Mouse (Mus musculus): ENCODE data around the gene Wrap73. TPM values are rescaled to one million over a fixed set of nuclear protein-coding genes. Genes with fewer than 3 reads are reported as not detected.

The Wrap73 gene
- polyA plus RNA-seq, 1 experiment from 2014 or later, result 23.1 TPM

GRCm38 (mm10) chr4:154106497-154107061 is 35.6 kb upstream of the Wrap73 start:
- Histone ChIP-seq H3K36me3 (ENCODE audit: control insufficient read depth, insufficient read depth, low read length) (no peaks in the 10 kb centered on the region), H3K9me3 (ENCODE audit: control insufficient read depth, low read length) (no peaks in the 10 kb centered on the region), H3K4me3 (ENCODE audit: control insufficient read depth in 1 of 2, insufficient read depth in 1 of 2, low read depth in 1 of 2, low read length in 2 of 2) (no peak overlapping the region), H3K4me1 (ENCODE audit: control insufficient read depth in 2 of 2, insufficient read depth in 2 of 2, low read length in 2 of 2) (no peaks in the 10 kb centered on the region; a peak in 1 of 4 replicates), H3K27ac (replicated peaks in 1 of 2; ENCODE audit: control insufficient read depth in 1 of 2, insufficient read depth in 1 of 2, low read depth in 2 of 2, low read length in 2 of 2) (no peak overlapping the region), H3K27me3 (ENCODE audit: control insufficient read depth, insufficient read depth, low read length) (peaks cover 53% of the 10 kb centered on the region), H3K4me2 (ENCODE audit: low read length) (no peak overlapping the region), H3K9ac (ENCODE audit: low read length) (no peak overlapping the region)
- WGBS, result 68% methylated on average over 13 of the region's 13 CpGs
- no peak for ATAC-seq (ENCODE audit: insufficient number of reproducible peaks, insufficient read depth, low FRiP score, low read depth)

GRCm38 (mm10) chr4:154109216-154109849 is 32.8 kb upstream of the Wrap73 start:
- H3K4me2 ChIP-seq (ENCODE audit: low read length), result no peak overlapping the region

GRCm38 (mm10) chr4:154109850-154110243 is 32.3 kb upstream of the Wrap73 start:
- H3K9me3 ChIP-seq (ENCODE audit: control insufficient read depth, low read length), result no peaks in the 10 kb centered on the region
- no peak overlapping the region for H3K27ac ChIP-seq (replicated peaks in 1 of 2; ENCODE audit: control insufficient read depth in 1 of 2, insufficient read depth in 1 of 2, low read depth in 2 of 2, low read length in 2 of 2)
- no peak overlapping the region for H3K9ac ChIP-seq (ENCODE audit: low read length)
- H3K4me1 ChIP-seq (ENCODE audit: control insufficient read depth in 2 of 2, insufficient read depth in 2 of 2, low read length in 2 of 2), result no peaks in the 10 kb centered on the region; a peak in 1 of 4 replicates
- no peaks in the 10 kb centered on the region for H3K36me3 ChIP-seq (ENCODE audit: control insufficient read depth, insufficient read depth, low read length)
- 75% methylated on average over 11 of the region's 11 CpGs for WGBS
- peaks cover 34% of the 10 kb centered on the region; the same call in 1 of the 2 replicates for H3K27me3 ChIP-seq (ENCODE audit: control insufficient read depth, insufficient read depth, low read length)
- ATAC-seq (ENCODE audit: insufficient number of reproducible peaks, insufficient read depth, low FRiP score, low read depth), result no peak
- no peak overlapping the region for H3K4me3 ChIP-seq (ENCODE audit: control insufficient read depth in 1 of 2, insufficient read depth in 1 of 2, low read depth in 1 of 2, low read length in 2 of 2)
- no peak overlapping the region for H3K4me2 ChIP-seq (ENCODE audit: low read length)

More at GRCm38 (mm10) chr4:154109216-154109849, 32.8 kb upstream of the Wrap73 start:
- no peak overlapping the region for H3K27ac ChIP-seq (replicated peaks in 1 of 2; ENCODE audit: control insufficient read depth in 1 of 2, insufficient read depth in 1 of 2, low read depth in 2 of 2, low read length in 2 of 2)
- no peaks in the 10 kb centered on the region for H3K36me3 ChIP-seq (ENCODE audit: control insufficient read depth, insufficient read depth, low read length)
- H3K4me1 ChIP-seq (ENCODE audit: control insufficient read depth in 2 of 2, insufficient read depth in 2 of 2, low read length in 2 of 2), result no peaks in the 10 kb centered on the region; a peak in 1 of 4 replicates
- H3K27me3 ChIP-seq (ENCODE audit: control insufficient read depth, insufficient read depth, low read length), result peaks cover 39% of the 10 kb centered on the region; the same call in 1 of the 2 replicates
- H3K9me3 ChIP-seq (ENCODE audit: control insufficient read depth, low read length), result no peaks in the 10 kb centered on the region
- no peak overlapping the region for H3K4me3 ChIP-seq (ENCODE audit: control insufficient read depth in 1 of 2, insufficient read depth in 1 of 2, low read depth in 1 of 2, low read length in 2 of 2)
- WGBS, result 46% methylated on average over 18 of the region's 18 CpGs
- H3K9ac ChIP-seq (ENCODE audit: low read length), result no peak overlapping the region
- ATAC-seq (ENCODE audit: insufficient number of reproducible peaks, insufficient read depth, low FRiP score, low read depth), result no peak

GRCm38 (mm10) chr4:154116421-154116820 is 25.8 kb upstream of the Wrap73 start:
- WGBS, result 42% methylated on average over 7 of the region's 7 CpGs
- H3K9me3 ChIP-seq (ENCODE audit: control insufficient read depth, low read length), result no peaks in the 10 kb centered on the region
- no peak for ATAC-seq (ENCODE audit: insufficient number of reproducible peaks, insufficient read depth, low FRiP score, low read depth)
- no peaks in the 10 kb centered on the region for H3K36me3 ChIP-seq (ENCODE audit: control insufficient read depth, insufficient read depth, low read length)
- H3K4me3 ChIP-seq (ENCODE audit: control insufficient read depth in 1 of 2, insufficient read depth in 1 of 2, low read depth in 1 of 2, low read length in 2 of 2), result no peak overlapping the region
- no peak overlapping the region for H3K4me2 ChIP-seq (ENCODE audit: low read length)
- no peaks in the 10 kb centered on the region for H3K27me3 ChIP-seq (ENCODE audit: control insufficient read depth, insufficient read depth, low read length)
- no peaks in the 10 kb centered on the region for H3K4me1 ChIP-seq (ENCODE audit: control insufficient read depth in 2 of 2, insufficient read depth in 2 of 2, low read length in 2 of 2)
- no peak overlapping the region for H3K9ac ChIP-seq (ENCODE audit: low read length)
- no peak overlapping the region for H3K27ac ChIP-seq (replicated peaks in 1 of 2; ENCODE audit: control insufficient read depth in 1 of 2, insufficient read depth in 1 of 2, low read depth in 2 of 2, low read length in 2 of 2)

- H3K27me3 ChIP-seq (ENCODE audit: control insufficient read depth, insufficient read depth, low read length), result peaks cover 15% of the 10 kb centered on the region
- no peaks in the 10 kb centered on the region for H3K4me1 ChIP-seq (ENCODE audit: control insufficient read depth in 2 of 2, insufficient read depth in 2 of 2, low read length in 2 of 2)
- no peak overlapping the region for H3K27ac ChIP-seq (replicated peaks in 1 of 2; ENCODE audit: control insufficient read depth in 1 of 2, insufficient read depth in 1 of 2, low read depth in 2 of 2, low read length in 2 of 2)
- WGBS, result 60% methylated on average over 9 of the region's 9 CpGs
- no peaks in the 10 kb centered on the region for H3K9me3 ChIP-seq (ENCODE audit: control insufficient read depth, low read length)
- no peak overlapping the region for H3K4me2 ChIP-seq (ENCODE audit: low read length)
- no peaks in the 10 kb centered on the region for H3K36me3 ChIP-seq (ENCODE audit: control insufficient read depth, insufficient read depth, low read length)
- no peak overlapping the region for H3K4me3 ChIP-seq (ENCODE audit: control insufficient read depth in 1 of 2, insufficient read depth in 1 of 2, low read depth in 1 of 2, low read length in 2 of 2)
- no peak overlapping the region for H3K9ac ChIP-seq (ENCODE audit: low read length)
- no peak for ATAC-seq (ENCODE audit: insufficient number of reproducible peaks, insufficient read depth, low FRiP score, low read depth)
Observed at GRCm38 (mm10) chr4:154118782-154119181, 23.4 kb upstream of the Wrap73 start.

GRCm38 (mm10) chr4:154119208-154119607 is 23.0 kb upstream of the Wrap73 start:
- H3K4me1 ChIP-seq (ENCODE audit: control insufficient read depth in 2 of 2, insufficient read depth in 2 of 2, low read length in 2 of 2), result no peaks in the 10 kb centered on the region
- H3K4me3 ChIP-seq (ENCODE audit: control insufficient read depth in 1 of 2, insufficient read depth in 1 of 2, low read depth in 1 of 2, low read length in 2 of 2), result no peak overlapping the region
- H3K9ac ChIP-seq (ENCODE audit: low read length), result no peak overlapping the region
- no peak for ATAC-seq (ENCODE audit: insufficient number of reproducible peaks, insufficient read depth, low FRiP score, low read depth)
- no peak overlapping the region for H3K27ac ChIP-seq (replicated peaks in 1 of 2; ENCODE audit: control insufficient read depth in 1 of 2, insufficient read depth in 1 of 2, low read depth in 2 of 2, low read length in 2 of 2)
- WGBS, result 73% methylated on average over 9 of the region's 9 CpGs
- H3K9me3 ChIP-seq (ENCODE audit: control insufficient read depth, low read length), result no peaks in the 10 kb centered on the region
- H3K36me3 ChIP-seq (ENCODE audit: control insufficient read depth, insufficient read depth, low read length), result no peaks in the 10 kb centered on the region
- no peak overlapping the region for H3K4me2 ChIP-seq (ENCODE audit: low read length)
- peaks cover 19% of the 10 kb centered on the region for H3K27me3 ChIP-seq (ENCODE audit: control insufficient read depth, insufficient read depth, low read length)

GRCm38 (mm10) chr4:154121800-154122199 is 20.4 kb upstream of the Wrap73 start:
- Histone ChIP-seq H3K9me3 (ENCODE audit: control insufficient read depth, low read length) (no peaks in the 10 kb centered on the region), H3K36me3 (ENCODE audit: control insufficient read depth, insufficient read depth, low read length) (no peaks in the 10 kb centered on the region), H3K4me2 (ENCODE audit: low read length) (no peak overlapping the region), H3K9ac (ENCODE audit: low read length) (no peak overlapping the region), H3K27ac (replicated peaks in 1 of 2; ENCODE audit: control insufficient read depth in 1 of 2, insufficient read depth in 1 of 2, low read depth in 2 of 2, low read length in 2 of 2) (no peak overlapping the region), H3K4me1 (ENCODE audit: control insufficient read depth in 2 of 2, insufficient read depth in 2 of 2, low read length in 2 of 2) (no peaks in the 10 kb centered on the region), H3K27me3 (ENCODE audit: control insufficient read depth, insufficient read depth, low read length) (peaks cover 19% of the 10 kb centered on the region), H3K4me3 (ENCODE audit: control insufficient read depth in 1 of 2, insufficient read depth in 1 of 2, low read depth in 1 of 2, low read length in 2 of 2) (no peak overlapping the region)
- 64% methylated on average over 11 of the region's 11 CpGs for WGBS
- ATAC-seq (ENCODE audit: insufficient number of reproducible peaks, insufficient read depth, low FRiP score, low read depth), result no peak

- WGBS, result 70% methylated on average over 7 of the region's 7 CpGs
- no peak overlapping the region for H3K27ac ChIP-seq (replicated peaks in 1 of 2; ENCODE audit: control insufficient read depth in 1 of 2, insufficient read depth in 1 of 2, low read depth in 2 of 2, low read length in 2 of 2)
- H3K4me1 ChIP-seq (ENCODE audit: control insufficient read depth in 2 of 2, insufficient read depth in 2 of 2, low read length in 2 of 2), result no peaks in the 10 kb centered on the region
- no peaks in the 10 kb centered on the region for H3K36me3 ChIP-seq (ENCODE audit: control insufficient read depth, insufficient read depth, low read length)
- H3K9ac ChIP-seq (ENCODE audit: low read length), result no peak overlapping the region
- no peak overlapping the region for H3K4me3 ChIP-seq (ENCODE audit: control insufficient read depth in 1 of 2, insufficient read depth in 1 of 2, low read depth in 1 of 2, low read length in 2 of 2)
- H3K27me3 ChIP-seq (ENCODE audit: control insufficient read depth, insufficient read depth, low read length), result peaks cover 23% of the 10 kb centered on the region
- no peaks in the 10 kb centered on the region for H3K9me3 ChIP-seq (ENCODE audit: control insufficient read depth, low read length)
- ATAC-seq (ENCODE audit: insufficient number of reproducible peaks, insufficient read depth, low FRiP score, low read depth), result no peak
- no peak overlapping the region for H3K4me2 ChIP-seq (ENCODE audit: low read length)
Observed at GRCm38 (mm10) chr4:154122374-154122773, 19.8 kb upstream of the Wrap73 start.
